ENCODE assay signal across 11 mouse cellular contexts in the genomic region with DNA sequence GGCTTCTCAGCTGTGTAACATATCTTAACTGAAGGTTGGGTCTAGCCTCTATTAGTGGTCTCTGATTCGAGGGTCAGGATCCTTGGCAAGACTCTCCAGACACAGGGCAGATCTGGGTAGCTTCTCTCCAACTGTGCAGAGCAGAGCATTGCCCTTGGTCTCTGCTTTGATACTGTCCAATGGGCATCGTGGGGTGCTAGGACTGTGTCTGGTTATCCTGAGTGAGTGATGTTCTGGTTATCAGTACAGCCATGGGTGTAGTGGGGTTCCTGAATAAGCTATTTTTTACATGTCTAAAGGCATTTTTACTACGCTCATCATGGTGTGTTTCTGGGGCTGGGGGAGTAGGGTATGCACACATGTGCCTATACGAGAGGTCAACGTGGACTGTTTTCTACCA. TPM values are rescaled to one million over a fixed set of nuclear protein-coding genes. Genes with fewer than 3 reads are reported as not detected.
DNase-seq lines count a peak whose midpoint lies in the region; ATAC-seq and TF ChIP-seq lines count a peak whose summit lies in the region.
"Had no signal": no experiment of that assay in that cellular context is flagged by ENCODE, and none has a peak within 500 bp of the region (broad histone marks: within the 10 kb centered on the region; RNA-seq: fewer than 3 reads in every experiment).

No protein-coding gene starts in this region.

- H3K27me3 ChIP-seq in forebrain, embryonic 10.5 days (ENCODE audit: poor library complexity, severe bottlenecking) = no peaks in the 10 kb centered on the region
- H3K27me3 ChIP-seq in forebrain, postnatal 0 days (ENCODE audit: insufficient read depth, low read length) = no peaks in the 10 kb centered on the region
- H3K27me3 ChIP-seq in kidney, embryonic 15.5 days = no peaks in the 10 kb centered on the region
- no peaks in the 10 kb centered on the region for H3K27me3 ChIP-seq in embryonic facial prominence, embryonic 13.5 days
- no peaks in the 10 kb centered on the region for H3K27me3 ChIP-seq in liver, embryonic 15.5 days
- H3K27me3 ChIP-seq in thymus, adult 2 months (ENCODE audit: control insufficient read depth, insufficient read depth, low read length) = no peaks in the 10 kb centered on the region
- H3K27me3 ChIP-seq: megakaryocyte, embryonic 14.5 days had no signal

- no peak overlapping the region for H3K9ac ChIP-seq in forebrain, postnatal 0 days
- no peak overlapping the region for H3K9ac ChIP-seq in kidney, embryonic 15.5 days
- peak overlapping the region; percentile 85 for H3K9ac ChIP-seq in embryonic facial prominence, embryonic 13.5 days
- peak overlapping the region; percentile 74 for H3K9ac ChIP-seq in liver, embryonic 15.5 days

- no peak for ATAC-seq in forebrain, postnatal 0 days
- ATAC-seq in kidney, embryonic 15.5 days (replicated peaks; ENCODE audit: low FRiP score) = no peak
- no peak for ATAC-seq in embryonic facial prominence, embryonic 13.5 days (ENCODE audit: insufficient number of reproducible peaks, insufficient read depth, low FRiP score, low TSS enrichment, low read depth)
- peak; percentile 72 for ATAC-seq in liver, embryonic 15.5 days (ENCODE audit: insufficient read depth)

- H3K36me3 ChIP-seq in forebrain, embryonic 10.5 days (replicated peaks) = peaks cover 12% of the 10 kb centered on the region
- H3K36me3 ChIP-seq in forebrain, postnatal 0 days (ENCODE audit: insufficient read depth) = no peaks in the 10 kb centered on the region
- peaks cover 17% of the 10 kb centered on the region for H3K36me3 ChIP-seq in kidney, embryonic 15.5 days
- H3K36me3 ChIP-seq in embryonic facial prominence, embryonic 13.5 days = peaks cover 13% of the 10 kb centered on the region
- peaks cover 19% of the 10 kb centered on the region for H3K36me3 ChIP-seq in liver, embryonic 15.5 days (replicated peaks)
- H3K36me3 ChIP-seq in thymus, adult 2 months (ENCODE audit: control insufficient read depth, insufficient read depth, low read length) = no peaks in the 10 kb centered on the region

- H3K9me3 ChIP-seq in forebrain, embryonic 10.5 days = no peaks in the 10 kb centered on the region
- H3K9me3 ChIP-seq in forebrain, postnatal 0 days (ENCODE audit: low read length) = no peaks in the 10 kb centered on the region
- no peaks in the 10 kb centered on the region for H3K9me3 ChIP-seq in kidney, embryonic 15.5 days (replicated peaks)
- H3K9me3 ChIP-seq in embryonic facial prominence, embryonic 13.5 days = no peaks in the 10 kb centered on the region
- H3K9me3 ChIP-seq in liver, embryonic 15.5 days (replicated peaks) = no peaks in the 10 kb centered on the region
- H3K9me3 ChIP-seq: megakaryocyte, embryonic 14.5 days had no signal

- no peak for DNase-seq in forebrain, embryonic 10.5 days (ENCODE audit: extremely low spot score, low spot score)
- DNase-seq in forebrain, postnatal 0 days = no peak
- DNase-seq in kidney, adult 8-10 months = no peak
- DNase-seq in thymus, adult 2 months = no peak
- DNase-seq in gastrocnemius, postnatal 10 days = no peak

- TF ChIP-seq CTCF in forebrain, postnatal 0 days (IDR thresholded peaks at IDR 0.05; ENCODE audit: low read depth) = no peak
- no peak for TF ChIP-seq CTCF in thymus, adult 2 months (IDR thresholded peaks at IDR 0.05; ENCODE audit: borderline replicate concordance, control insufficient read depth, extremely low read depth, insufficient read depth, low read length, poor library complexity)

- no peak overlapping the region for H3K4me2 ChIP-seq in forebrain, postnatal 0 days (ENCODE audit: low read depth)
- H3K4me2 ChIP-seq in kidney, embryonic 15.5 days = peak overlapping the region; percentile 65
- H3K4me2 ChIP-seq in embryonic facial prominence, embryonic 13.5 days = peak overlapping the region; percentile 64
- peak overlapping the region; percentile 79 for H3K4me2 ChIP-seq in liver, embryonic 15.5 days

- H3K4me3 ChIP-seq in forebrain, embryonic 10.5 days = peak overlapping the region; percentile 69; the same call in 1 of the 2 replicates
- no peak overlapping the region for H3K4me3 ChIP-seq in forebrain, postnatal 0 days (ENCODE audit: low read depth, low read length)
- no peak overlapping the region for H3K4me3 ChIP-seq in kidney, embryonic 15.5 days (replicated peaks)
- H3K4me3 ChIP-seq in embryonic facial prominence, embryonic 13.5 days = peak overlapping the region; percentile 66; the same call in 1 of the 2 replicates
- H3K4me3 ChIP-seq in liver, embryonic 15.5 days (replicated peaks) = peak overlapping the region; percentile 69
- H3K4me3 ChIP-seq in thymus, adult 2 months (ENCODE audit: control insufficient read depth, insufficient read depth, low read length) = no peak overlapping the region

- WGBS in forebrain, embryonic 10.5 days = 94% methylated on average over 5 of the region's 5 CpGs
- WGBS in forebrain, postnatal 0 days = 93% methylated on average over 5 of the region's 5 CpGs
- 88% methylated on average over 5 of the region's 5 CpGs for WGBS in kidney, embryonic 15.5 days
- 90% methylated on average over 5 of the region's 5 CpGs for WGBS in embryonic facial prominence, embryonic 13.5 days
- 24% methylated on average over 5 of the region's 5 CpGs for WGBS in liver, embryonic 15.5 days (ENCODE audit: insufficient replicate concordance)
- 93% methylated on average over 5 of the region's 5 CpGs for WGBS in thymus, adult 2 months

- peaks cover 29% of the 10 kb centered on the region for H3K4me1 ChIP-seq in forebrain, embryonic 10.5 days
- H3K4me1 ChIP-seq in forebrain, postnatal 0 days (ENCODE audit: insufficient read depth) = 0 out of 2 replicates have a peak, but pooled peaks cover 4% of the 10 kb centered on the region
- H3K4me1 ChIP-seq in kidney, embryonic 15.5 days = peaks cover 20% of the 10 kb centered on the region; the same call in 1 of the 2 replicates
- peaks cover 12% of the 10 kb centered on the region for H3K4me1 ChIP-seq in embryonic facial prominence, embryonic 13.5 days
- H3K4me1 ChIP-seq in liver, embryonic 15.5 days (replicated peaks) = peaks cover 66% of the 10 kb centered on the region
- H3K4me1 ChIP-seq in thymus, adult 2 months (replicated peaks; ENCODE audit: control insufficient read depth, insufficient read depth, low read length) = no peaks in the 10 kb centered on the region

- no peak overlapping the region for H3K27ac ChIP-seq in forebrain, embryonic 10.5 days
- no peak overlapping the region for H3K27ac ChIP-seq in forebrain, postnatal 0 days (ENCODE audit: low read depth, low read length)
- H3K27ac ChIP-seq in kidney, embryonic 15.5 days = peak overlapping the region; percentile 93; the same call in 1 of the 2 replicates
- no peak overlapping the region for H3K27ac ChIP-seq in embryonic facial prominence, embryonic 13.5 days
- peak overlapping the region; percentile 91 for H3K27ac ChIP-seq in liver, embryonic 15.5 days (replicated peaks)
- no peak overlapping the region for H3K27ac ChIP-seq in thymus, adult 2 months (ENCODE audit: control insufficient read depth, insufficient read depth, low read length)

- TF ChIP-seq POLR2A in thymus, adult 2 months (IDR thresholded peaks at IDR 0.05; ENCODE audit: control insufficient read depth, extremely low read depth, insufficient read depth, low read length, poor library complexity) = no peak

RNA-seq across cellular contexts. Expression of gene Dhrs4, which starts 0.7 kb away (rescaled TPM):
- 67.2 and 71.0 TPM in 2 replicates for polyA plus RNA-seq in forebrain, embryonic 10.5 days (2016; fragmentation: Nextera tagmentation; extraction: Ambion mirVana)
- 11.9 and 14.8 TPM in 2 replicates for total RNA-seq in forebrain, postnatal 0 days (2014; rRNA removed)
- 20.9 and 22.2 TPM in 2 replicates for polyA plus RNA-seq in forebrain, postnatal 0 days (2015; fragmentation: Nextera tagmentation; extraction: Ambion mirVana)
- 127 and 130 TPM in 2 replicates for polyA plus RNA-seq in kidney, embryonic 15.5 days (2015; fragmentation: Nextera tagmentation; extraction: Ambion mirVana)
- 98.6 and 103 TPM in 2 replicates for polyA plus RNA-seq in embryonic facial prominence, embryonic 13.5 days (2015; fragmentation: Nextera tagmentation; extraction: Ambion mirVana)
- polyA plus RNA-seq in liver, embryonic 15.5 days (2015; fragmentation: Nextera tagmentation; extraction: Ambion mirVana) = 77.8 and 86.8 TPM in 2 replicates
- 38.3 and 46.8 TPM in 2 replicates for polyA plus RNA-seq in thymus, adult 2 months (2012; rRNA removed)
- total RNA-seq in gastrocnemius, postnatal 10 days (2021) = 10 to 100 TPM; 28.7 to 29.9 TPM

RNA-seq across cellular contexts. Expression of gene Carmil3, which starts 12.6 kb away (rescaled TPM):
- 5.1 TPM in 2 replicates for polyA plus RNA-seq in forebrain, embryonic 10.5 days (2016; fragmentation: Nextera tagmentation; extraction: Ambion mirVana)
- 91.4 and 129 TPM in 2 replicates for total RNA-seq in forebrain, postnatal 0 days (2014; rRNA removed)
- 13.2 and 19.5 TPM in 2 replicates for polyA plus RNA-seq in forebrain, postnatal 0 days (2015; fragmentation: Nextera tagmentation; extraction: Ambion mirVana)
- 2.4 and 2.9 TPM in 2 replicates for polyA plus RNA-seq in kidney, embryonic 15.5 days (2015; fragmentation: Nextera tagmentation; extraction: Ambion mirVana)
- 3.9 and 4.3 TPM in 2 replicates for polyA plus RNA-seq in embryonic facial prominence, embryonic 13.5 days (2015; fragmentation: Nextera tagmentation; extraction: Ambion mirVana)
- polyA plus RNA-seq in liver, embryonic 15.5 days (2015; fragmentation: Nextera tagmentation; extraction: Ambion mirVana) = 0.28 and 0.41 TPM in 2 replicates
- polyA plus RNA-seq in thymus, adult 2 months (2012; rRNA removed) = 20.6 and 25.4 TPM in 2 replicates
- 1 to 10 TPM; 2.5 to 3.9 TPM for total RNA-seq in gastrocnemius, postnatal 10 days (2021)

RNA-seq across cellular contexts. Expression of gene Cpne6, which starts 32.4 kb away (rescaled TPM):
- 0.05 and 0.14 TPM in 2 replicates for polyA plus RNA-seq in forebrain, embryonic 10.5 days (2016; fragmentation: Nextera tagmentation; extraction: Ambion mirVana)
- total RNA-seq in forebrain, postnatal 0 days (2014; rRNA removed) = 32.5 and 39.6 TPM in 2 replicates
- polyA plus RNA-seq in forebrain, postnatal 0 days (2015; fragmentation: Nextera tagmentation; extraction: Ambion mirVana) = 48.7 and 49.9 TPM in 2 replicates
- polyA plus RNA-seq in kidney, embryonic 15.5 days (2015; fragmentation: Nextera tagmentation; extraction: Ambion mirVana) = 0.24 and 0.26 TPM in 2 replicates
- polyA plus RNA-seq in embryonic facial prominence, embryonic 13.5 days (2015; fragmentation: Nextera tagmentation; extraction: Ambion mirVana) = 0.60 and 0.83 TPM in 2 replicates
- polyA plus RNA-seq in liver, embryonic 15.5 days (2015; fragmentation: Nextera tagmentation; extraction: Ambion mirVana) = not detected in 2 replicates
- 0.98 and 1.0 TPM in 2 replicates for polyA plus RNA-seq in thymus, adult 2 months (2012; rRNA removed)
- total RNA-seq in gastrocnemius, postnatal 10 days (2021) = under 1 TPM in 1 of 2 experiments, not detected in 1; 0.14 TPM

RNA-seq across cellular contexts. Expression of gene Nrl, which starts 47.0 kb away (rescaled TPM):
- not detected in 2 replicates for polyA plus RNA-seq in forebrain, embryonic 10.5 days (2016; fragmentation: Nextera tagmentation; extraction: Ambion mirVana)
- total RNA-seq in forebrain, postnatal 0 days (2014; rRNA removed) = 2.0 and 2.7 TPM in 2 replicates
- polyA plus RNA-seq in forebrain, postnatal 0 days (2015; fragmentation: Nextera tagmentation; extraction: Ambion mirVana) = 0.21 TPM in 1 of 2 replicates, not detected in the other
- not detected in 2 replicates for polyA plus RNA-seq in kidney, embryonic 15.5 days (2015; fragmentation: Nextera tagmentation; extraction: Ambion mirVana)
- not detected in 2 replicates for polyA plus RNA-seq in embryonic facial prominence, embryonic 13.5 days (2015; fragmentation: Nextera tagmentation; extraction: Ambion mirVana)
- polyA plus RNA-seq in liver, embryonic 15.5 days (2015; fragmentation: Nextera tagmentation; extraction: Ambion mirVana) = not detected in 2 replicates
- 0.50 and 0.70 TPM in 2 replicates for polyA plus RNA-seq in thymus, adult 2 months (2012; rRNA removed)
- not detected for total RNA-seq in gastrocnemius, postnatal 10 days (2021)
- polyA plus RNA-seq: heart, postnatal 0 days; large intestine, adult 2 months had no signal

Comparison
In these comparisons a context has a peak if more than half of its experiments do, and no peak if none do; other contexts are left out.
1. H3K4me3 ChIP-seq: peak in forebrain, embryonic 10.5 days (single experiment), embryonic facial prominence, embryonic 13.5 days (single experiment) and liver, embryonic 15.5 days (single experiment); none in forebrain, postnatal 0 days (single experiment), kidney, embryonic 15.5 days (single experiment) and thymus, adult 2 months (single experiment).
2. RNA of gene Cpne6, which starts 32.4 kb away (polyA plus RNA-seq): 48.7 to 49.9 TPM in forebrain, postnatal 0 days; 0.98 to 1.0 TPM in thymus, adult 2 months, 0.60 to 0.83 TPM in embryonic facial prominence, embryonic 13.5 days, 0.24 to 0.26 TPM in kidney, embryonic 15.5 days, 0.05 to 0.14 TPM in forebrain, embryonic 10.5 days and not detected in liver, embryonic 15.5 days; every median in the first group is over 10 times any median in the second.
3. H3K27ac ChIP-seq: peak in kidney, embryonic 15.5 days (single experiment) and liver, embryonic 15.5 days (single experiment); none in forebrain, embryonic 10.5 days (single experiment), forebrain, postnatal 0 days (single experiment), embryonic facial prominence, embryonic 13.5 days (single experiment) and thymus, adult 2 months (single experiment).
4. H3K9ac ChIP-seq: peak in embryonic facial prominence, embryonic 13.5 days (single experiment) and liver, embryonic 15.5 days (single experiment); none in forebrain, postnatal 0 days (single experiment) and kidney, embryonic 15.5 days (single experiment).